Mouse (Mus musculus) E14TG2a.4 (cell line): ENCODE results near the gene Tmem132b.

Source experiments
- CTCF ChIP-seq: conservative IDR thresholded peaks from 2 replicates; pipeline ENCODE4 v1.5.1; 2014; ENCODE audit warnings: low read length
- NANOG ChIP-seq: IDR thresholded peaks from 2 replicates; pipeline ENCODE4 v1.6.1; 2014; ENCODE audit warnings: borderline replicate concordance, low read length, mixed read lengths
- POU5F1 ChIP-seq: IDR thresholded peaks from 2 replicates; pipeline ENCODE4 v1.6.1; 2014; ENCODE audit warnings: low read length, borderline replicate concordance

DNA sequence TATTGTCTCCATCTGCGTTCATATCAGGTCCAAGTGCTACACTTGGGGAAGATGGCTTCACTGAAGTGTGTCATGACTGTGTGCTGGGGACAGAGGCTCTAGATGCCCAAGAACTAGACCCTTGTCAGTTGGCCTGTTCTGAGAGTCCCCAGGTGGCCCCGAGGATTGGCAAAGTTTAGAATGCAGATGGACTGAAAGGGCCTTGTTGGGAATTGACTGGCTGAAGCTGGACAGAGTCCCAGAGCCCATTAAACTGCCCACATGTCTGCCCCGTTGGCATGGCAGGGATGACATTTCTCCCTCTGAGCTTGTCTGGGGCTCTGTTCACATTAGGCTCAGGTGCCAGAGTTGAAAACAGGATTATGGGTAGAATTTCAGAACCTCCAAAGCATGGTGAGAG is 167.8 kb downstream of the Tmem132b start:
- TF ChIP-seq CTCF (no peak), NANOG (no peak), POU5F1 (no peak)
